Mouse (Mus musculus) small intestine, adult 2 months (tissue): ENCODE measurements at regions not wholly inside any gene's neighbourhood (a gene's known extent, or its start where the extent isn't known, plus 50 kb on each side); places are given as distances from the start of the nearest gene placed in this dataset.

Source experiments
- H3K27ac ChIP-seq: fragments of 200-500 bp; 2 replicates; pipeline ENCODE4 v1.5.1; 2012; ENCODE audit warnings: low read depth, low read length, control low read depth, inconsistent platforms; ENCODE audit not compliant: insufficient read depth
- H3K27me3 ChIP-seq: fragments of 200-500 bp; 2 replicates; pipeline ENCODE4 v1.6.1; 2012; ENCODE audit warnings: mild to moderate bottlenecking, moderate library complexity, low read length, inconsistent platforms; ENCODE audit not compliant: control insufficient read depth, insufficient read depth
- H3K36me3 ChIP-seq: fragments of 200-500 bp; 2 replicates; pipeline ENCODE4 v1.6.1; 2012; ENCODE audit warnings: mild to moderate bottlenecking, low read length, control low read depth, inconsistent platforms; ENCODE audit not compliant: control insufficient read depth, insufficient read depth
- H3K4me1 ChIP-seq: fragments of 200-500 bp; 2 replicates; pipeline ENCODE4 v1.6.1; 2012; ENCODE audit warnings: low read length, inconsistent platforms, mixed read lengths; ENCODE audit not compliant: control insufficient read depth, insufficient read depth, insufficient read length
- H3K4me3 ChIP-seq: fragments of 200-500 bp; 2 replicates; pipeline ENCODE4 v1.5.1; 2012; ENCODE audit warnings: low read depth, mild to moderate bottlenecking, control low read depth, inconsistent platforms, low read length, moderate library complexity
- CTCF ChIP-seq: fragments of 200-500 bp; IDR thresholded peaks from 2 replicates; pipeline ENCODE4 v1.5.1; 2012; ENCODE audit warnings: low read depth, mild to moderate bottlenecking, control low read depth, inconsistent platforms, low read length, moderate library complexity, mixed read lengths; ENCODE audit not compliant: insufficient replicate concordance, insufficient read length; ENCODE audit errors: extremely low read depth
- POLR2A ChIP-seq: fragments of 200-500 bp; IDR thresholded peaks from 2 replicates; pipeline ENCODE4 v1.6.1; 2012; ENCODE audit warnings: low read depth, mild to moderate bottlenecking, control low read depth, inconsistent platforms, low read length, moderate library complexity
- WGBS: fragments of 180-500 bp; shearing (Covaris S2); methylation state at CpG from one replicate; pipeline ENCODE4 v1.1.7; 2018; 5-methylcytosine and 5-hydroxymethylcytosine counted together

DNA sequence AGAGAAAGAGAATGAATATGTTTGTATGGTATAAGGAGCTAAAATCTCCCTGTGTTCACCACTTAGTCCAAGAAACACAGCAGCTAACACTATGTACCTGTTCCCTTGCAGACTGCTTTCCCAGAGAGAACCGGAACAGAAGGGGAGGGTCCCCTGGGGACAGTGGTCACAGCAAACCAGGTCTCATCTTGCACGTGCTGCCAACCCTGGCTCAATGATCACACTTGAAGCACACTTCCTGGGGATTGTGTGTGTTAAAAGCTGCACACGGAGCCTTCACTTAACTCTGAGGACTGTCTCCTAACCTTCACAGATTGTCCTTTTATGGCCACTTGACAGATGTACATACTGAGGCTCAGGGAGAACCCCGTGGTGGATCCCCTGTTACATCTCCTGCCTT lies 127.6 kb upstream of the Rybp start:
- Histone ChIP-seq H3K4me3 (no peak overlapping the region), H3K4me1 (no peaks in the 10 kb centered on the region; the same call in 1 of the 2 replicates), H3K27me3 (no peaks in the 10 kb centered on the region), H3K36me3 (no peaks in the 10 kb centered on the region), H3K27ac (no peak overlapping the region)
- TF ChIP-seq POLR2A = no peak
- no peak for TF ChIP-seq CTCF
- WGBS = 63% methylated on average over 4 of the region's 4 CpGs

DNA sequence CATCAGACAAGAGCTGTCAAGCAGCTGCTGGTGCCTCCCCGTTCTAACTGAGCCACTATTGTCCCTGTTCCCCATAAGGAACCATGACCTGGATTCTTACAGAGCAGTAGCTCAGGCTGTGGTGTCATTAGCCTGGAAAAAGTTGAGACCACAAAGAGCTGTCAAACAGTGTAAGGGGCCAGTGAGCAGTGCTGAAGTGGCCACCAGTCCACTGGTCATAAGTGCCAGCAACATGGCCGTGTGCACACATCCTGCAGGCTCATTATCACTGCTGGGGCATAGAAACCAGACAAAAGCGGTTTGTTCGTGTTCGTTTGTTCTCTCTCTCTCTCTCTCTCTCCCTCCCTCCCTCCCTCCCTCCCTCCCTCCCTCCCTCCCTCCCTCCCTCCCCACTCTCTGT lies 125.2 kb upstream of the Rybp start:
- Histone ChIP-seq H3K36me3 (no peaks in the 10 kb centered on the region), H3K27ac (no peak overlapping the region), H3K27me3 (no peaks in the 10 kb centered on the region), H3K4me3 (no peak overlapping the region), H3K4me1 (no peaks in the 10 kb centered on the region; the same call in 1 of the 2 replicates)
- TF ChIP-seq CTCF (no peak), POLR2A (no peak)
- 30% methylated on average over 5 of the region's 5 CpGs for WGBS

DNA sequence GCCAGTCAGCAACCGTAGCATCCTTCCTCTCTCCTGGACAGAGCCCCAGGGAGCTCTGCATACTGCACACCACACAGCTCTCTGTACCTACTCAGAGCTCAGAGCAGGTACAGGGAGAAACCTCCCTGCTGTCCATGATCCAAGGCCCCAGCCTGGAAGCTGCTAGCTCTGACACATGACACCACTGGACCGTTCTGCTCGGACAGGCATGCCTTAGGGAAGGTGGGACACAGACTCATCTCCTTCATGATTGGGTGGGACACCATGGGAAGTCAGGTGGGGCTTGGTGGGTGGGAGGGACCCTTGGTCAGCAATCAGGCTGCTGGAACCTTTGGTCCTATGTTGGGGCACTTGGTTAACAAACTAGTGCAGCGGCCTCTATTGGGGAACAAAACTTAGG lies 124.7 kb upstream of the Rybp start:
- 78% methylated on average over 4 of the region's 4 CpGs for WGBS

DNA sequence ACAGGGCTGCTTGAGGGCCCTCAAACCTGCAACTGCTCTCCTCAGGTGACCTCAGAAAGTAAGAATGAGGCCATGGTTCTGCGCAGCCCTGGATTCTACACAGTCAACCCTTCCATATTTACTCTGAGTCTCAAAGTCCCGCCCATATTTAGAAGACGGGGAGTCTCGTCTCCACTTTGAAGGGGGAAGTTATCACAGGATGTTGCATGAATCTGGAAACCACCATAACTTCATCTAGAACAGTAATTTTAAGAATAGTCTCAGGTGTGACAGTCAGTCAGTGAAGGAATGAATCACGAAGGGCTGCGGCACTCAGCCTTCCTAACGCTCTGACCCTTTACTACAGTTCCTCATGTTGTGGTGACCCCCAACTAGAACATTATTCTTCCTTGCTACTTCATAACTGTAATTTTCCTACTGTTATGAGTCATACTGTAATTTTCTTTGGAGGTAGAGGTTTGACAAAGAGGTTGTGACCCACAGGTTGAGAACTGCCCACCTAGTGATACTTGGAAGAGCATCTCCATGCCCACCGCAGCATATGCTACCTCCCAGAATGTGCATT lies 122.9 kb upstream of the Rybp start:
- no peak for TF ChIP-seq POLR2A
- TF ChIP-seq CTCF = no peak
- no peak overlapping the region for H3K27ac ChIP-seq
- 87% methylated on average over 8 of the region's 8 CpGs for WGBS

More for the DNA sequence above, 124.7 kb upstream of the Rybp start:
- no peaks in the 10 kb centered on the region for H3K36me3 ChIP-seq
- H3K27me3 ChIP-seq = no peaks in the 10 kb centered on the region
- no peaks in the 10 kb centered on the region; the same call in 1 of the 2 replicates for H3K4me1 ChIP-seq
- TF ChIP-seq CTCF (no peak), POLR2A (no peak)
- no peak overlapping the region for H3K27ac ChIP-seq
- no peak overlapping the region for H3K4me3 ChIP-seq

DNA sequence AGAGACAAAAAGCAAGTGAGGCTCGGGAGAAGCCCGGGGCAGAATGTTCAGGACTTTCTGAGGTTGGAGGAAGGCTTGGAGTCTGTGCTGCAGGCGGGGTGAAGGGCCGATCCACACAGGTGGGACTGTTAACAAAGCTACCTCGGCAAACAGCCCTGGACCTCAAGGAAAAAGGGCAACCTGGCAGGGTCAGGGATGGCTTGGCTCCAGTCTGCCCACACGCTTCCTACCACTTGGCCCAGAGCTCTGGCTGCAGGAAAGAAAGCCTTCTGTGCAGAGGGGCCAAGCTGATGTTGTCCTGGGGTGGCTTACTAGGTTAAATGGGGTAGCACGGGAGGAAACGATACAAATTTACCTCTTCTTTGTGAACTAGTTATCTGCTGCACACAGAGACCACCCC lies 121.5 kb upstream of the Rybp start:
- Histone ChIP-seq H3K27me3 (no peaks in the 10 kb centered on the region), H3K27ac (no peak overlapping the region), H3K36me3 (no peaks in the 10 kb centered on the region), H3K4me1 (no peaks in the 10 kb centered on the region), H3K4me3 (no peak overlapping the region)
- WGBS = 72% methylated on average over 8 of the region's 8 CpGs
- TF ChIP-seq CTCF (no peak), POLR2A (no peak)

More for the DNA sequence above, 122.9 kb upstream of the Rybp start:
- no peaks in the 10 kb centered on the region for H3K36me3 ChIP-seq
- no peak overlapping the region for H3K4me3 ChIP-seq
- no peaks in the 10 kb centered on the region for H3K27me3 ChIP-seq
- no peaks in the 10 kb centered on the region for H3K4me1 ChIP-seq

DNA sequence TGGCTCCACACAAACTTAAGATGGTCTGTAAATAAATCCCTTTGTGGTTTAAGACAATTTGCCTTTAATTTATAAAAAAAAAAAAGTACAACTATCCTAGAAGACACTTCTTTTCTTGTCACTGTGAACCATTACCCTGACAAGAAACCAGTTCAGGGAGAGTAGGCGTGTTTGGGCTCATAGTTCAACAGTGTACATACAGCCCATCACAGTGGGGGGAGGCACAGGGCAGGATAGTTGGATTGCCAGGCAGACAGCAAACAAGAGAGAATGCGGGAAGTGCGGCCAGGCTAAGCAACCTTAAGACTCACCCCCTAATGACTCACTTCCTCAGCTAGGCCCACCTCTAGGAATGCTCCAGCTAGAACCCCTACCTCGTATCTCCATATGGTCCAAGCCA lies 119.2 kb upstream of the Rybp start:
- 58% methylated on average over 4 of the region's 4 CpGs for WGBS
- TF ChIP-seq POLR2A (no peak), CTCF (no peak)
- Histone ChIP-seq H3K4me3 (no peak overlapping the region), H3K27me3 (no peaks in the 10 kb centered on the region), H3K36me3 (no peaks in the 10 kb centered on the region), H3K4me1 (no peaks in the 10 kb centered on the region), H3K27ac (no peak overlapping the region)

DNA sequence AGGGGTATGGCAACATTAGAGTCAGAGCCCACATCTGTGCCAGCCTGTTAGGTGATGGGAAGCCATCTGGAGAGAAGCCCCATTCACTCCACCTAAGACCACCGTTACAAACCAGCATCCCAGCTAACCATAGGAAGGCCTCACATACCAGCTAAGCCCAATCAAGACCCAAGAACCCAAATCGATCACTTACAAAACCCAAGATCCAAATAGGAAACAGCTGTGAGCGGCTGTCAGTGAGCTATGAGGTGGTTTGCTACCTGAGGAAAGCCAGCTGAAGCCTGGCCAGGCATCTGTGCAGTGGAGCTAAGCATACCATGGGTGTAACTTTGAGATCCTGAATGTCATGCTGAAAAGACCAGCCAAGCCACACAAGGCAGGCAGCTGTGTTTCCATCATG lies 116.9 kb upstream of the Rybp start:
- H3K4me1 ChIP-seq = no peaks in the 10 kb centered on the region
- no peak overlapping the region for H3K27ac ChIP-seq
- H3K4me3 ChIP-seq = no peak overlapping the region
- no peaks in the 10 kb centered on the region for H3K27me3 ChIP-seq
- TF ChIP-seq CTCF = no peak
- no peak for TF ChIP-seq POLR2A
- 90% methylated on average over 3 of the region's 3 CpGs for WGBS
- H3K36me3 ChIP-seq = no peaks in the 10 kb centered on the region
